In genomic region chr2:103564427-103565023, GRCm38 (mm10) we compare ENCODE assay signal across 8 mouse cellular contexts. TPM values are rescaled to one million over a fixed set of nuclear protein-coding genes. Genes with fewer than 3 reads are reported as not detected.
DNase-seq lines count a peak whose midpoint lies in the region; ATAC-seq and TF ChIP-seq lines count a peak whose summit lies in the region.

No protein-coding gene starts in this region.

- peak; percentile 41; the same call in 1 of the 2 replicates for TF ChIP-seq CTCF in cerebellum, adult 2 months (IDR thresholded peaks at IDR 0.05; ENCODE audit: borderline replicate concordance, insufficient read depth, low read depth, low read length)

- H3K9me3 ChIP-seq in forebrain, embryonic 14.5 days (replicated peaks; ENCODE audit: control insufficient read depth, low read length) = no peaks in the 10 kb centered on the region
- no peaks in the 10 kb centered on the region for H3K9me3 ChIP-seq in liver, embryonic 15.5 days (replicated peaks)

- no peak overlapping the region for H3K4me3 ChIP-seq in cerebellum, adult 2 months (replicated peaks; ENCODE audit: insufficient read depth, low read depth, low read length)
- peak overlapping the region; percentile 58; the same call in 1 of the 2 replicates for H3K4me3 ChIP-seq in forebrain, embryonic 14.5 days (ENCODE audit: low read depth, low read length)
- peak overlapping the region; percentile 67; the same call in 1 of the 2 replicates for H3K4me3 ChIP-seq in liver, embryonic 15.5 days (replicated peaks)

- H3K4me1 ChIP-seq in cerebellum, adult 2 months (ENCODE audit: control insufficient read depth, insufficient read depth, low read length) = no peaks in the 10 kb centered on the region
- H3K4me1 ChIP-seq in forebrain, embryonic 14.5 days (ENCODE audit: control insufficient read depth, insufficient read depth, low read length) = peaks cover 27% of the 10 kb centered on the region
- H3K4me1 ChIP-seq in liver, embryonic 15.5 days (replicated peaks) = peaks cover 42% of the 10 kb centered on the region

- H3K27me3 ChIP-seq in cerebellum, adult 2 months (ENCODE audit: control insufficient read depth, insufficient read depth, low read length) = no peaks in the 10 kb centered on the region
- H3K27me3 ChIP-seq in forebrain, embryonic 14.5 days (replicated peaks; ENCODE audit: control insufficient read depth, insufficient read depth, low read length) = 0 out of 2 replicates have a peak, but pooled peaks cover 3% of the 10 kb centered on the region
- H3K27me3 ChIP-seq in liver, embryonic 15.5 days = peaks cover 83% of the 10 kb centered on the region

- no peak overlapping the region for H3K27ac ChIP-seq in cerebellum, adult 2 months (ENCODE audit: insufficient read depth, low read length)
- 0 out of 2 replicates have a peak overlapping the region, but pooled peaks have one; percentile 2 for H3K27ac ChIP-seq in forebrain, embryonic 14.5 days (ENCODE audit: low read depth, low read length)
- H3K27ac ChIP-seq in liver, embryonic 15.5 days (replicated peaks) = no peak overlapping the region

- peak overlapping the region; percentile 49 for H3K9ac ChIP-seq in forebrain, embryonic 14.5 days (ENCODE audit: low read length)
- H3K9ac ChIP-seq in liver, embryonic 15.5 days = no peak overlapping the region

- peak overlapping the region; percentile 99 for H3K4me2 ChIP-seq in forebrain, embryonic 14.5 days (ENCODE audit: low read length)
- H3K4me2 ChIP-seq in liver, embryonic 15.5 days = peak overlapping the region; percentile 92

- DNase-seq in cerebellum, adult 2 months = no peak
- no peak for DNase-seq in cerebellum, postnatal 14 days
- DNase-seq in CD4-positive helper T cell, adult 2 months (ENCODE audit: low read depth, low spot score) = peak; percentile 53
- DNase-seq in forebrain, embryonic 14.5 days (ENCODE audit: low spot score) = peak; percentile 86
- no peak for DNase-seq in adrenal gland, postnatal 25 days
- DNase-seq in right cerebral cortex, adult 18-20 months = no peak

- WGBS in cerebellum, adult 2 months = 11% methylated on average over 8 of the region's 8 CpGs
- WGBS in forebrain, embryonic 14.5 days = 14% methylated on average over 8 of the region's 8 CpGs
- WGBS in liver, embryonic 15.5 days (ENCODE audit: insufficient replicate concordance) = 9% methylated on average over 8 of the region's 8 CpGs

- no peak for ATAC-seq in forebrain, embryonic 14.5 days
- ATAC-seq in liver, embryonic 15.5 days (ENCODE audit: insufficient read depth) = no peak
- ATAC-seq in megakaryocyte-erythroid progenitor cell, adult 5-6 weeks (replicated peaks; ENCODE audit: low FRiP score, low TSS enrichment, poor library complexity, severe bottlenecking) = no peak

- H3K36me3 ChIP-seq in forebrain, embryonic 14.5 days (ENCODE audit: control insufficient read depth, insufficient read depth, low read length) = no peaks in the 10 kb centered on the region
- no peaks in the 10 kb centered on the region for H3K36me3 ChIP-seq in liver, embryonic 15.5 days (replicated peaks)

- TF ChIP-seq POLR2A in cerebellum, adult 2 months (IDR thresholded peaks at IDR 0.05; ENCODE audit: borderline replicate concordance, insufficient read depth, low read length) = no peak

RNA-seq across cellular contexts. Expression of gene Abtb2, which starts 1.6 kb away (rescaled TPM):
- 14.9 and 16.0 TPM in 2 replicates for polyA plus RNA-seq in cerebellum, adult 2 months (2012; rRNA removed)
- 3.8 and 5.9 TPM in 2 replicates for polyA plus RNA-seq in forebrain, embryonic 14.5 days (2014; fragmentation: Nextera tagmentation; extraction: Ambion mirVana)
- 2.9 and 3.4 TPM in 2 replicates for polyA plus RNA-seq in liver, embryonic 15.5 days (2015; fragmentation: Nextera tagmentation; extraction: Ambion mirVana)
- total RNA-seq in megakaryocyte-erythroid progenitor cell, adult 5-6 weeks (2014; fragmentation: Nextera tagmentation) = 0.57 and 1.4 TPM in 2 replicates
- 0.42 and 0.99 TPM in 2 replicates for total RNA-seq in megakaryocyte-erythroid progenitor cell, adult 5-6 weeks (2017)
- total RNA-seq in adrenal gland, postnatal 25 days (2021) = 20.6 and 38.4 TPM in 2 replicates

Comparison
In these comparisons a context has a peak if more than half of its experiments do, and no peak if none do; other contexts are left out.
1. DNase-seq: peak in CD4-positive helper T cell, adult 2 months (single experiment) and forebrain, embryonic 14.5 days (single experiment); none in cerebellum, adult 2 months (0 of 2), cerebellum, postnatal 14 days (0 of 2), adrenal gland, postnatal 25 days (single experiment) and right cerebral cortex, adult 18-20 months (single experiment).